Mouse (Mus musculus) lung, adult 2 months (tissue): Measurements from ENCODE around the gene Anxa5. TPM values are rescaled to one million over a fixed set of nuclear protein-coding genes. Genes with fewer than 3 reads are reported as not detected.

Experiments used
- DNase-seq: peaks from one replicate; pipeline ENCODE4 v3.0.0; 2022
- H3K4me1 ChIP-seq: fragments of 200-500 bp; 2 replicates; pipeline ENCODE4 v1.6.1; 2011; ENCODE audit warnings: low read length; ENCODE audit not compliant: control insufficient read depth, insufficient read depth
- H3K4me3 ChIP-seq: fragments of 200-500 bp; replicated peaks from 2 replicates; pipeline ENCODE3; 2011; ENCODE audit warnings: low read depth, mild to moderate bottlenecking, control low read depth, low read length; ENCODE audit errors: extremely low read depth
- CTCF ChIP-seq: fragments of 200-500 bp; IDR thresholded peaks from 2 replicates; pipeline ENCODE4 v1.5.1; 2011; ENCODE audit warnings: mild to moderate bottlenecking, low read length, control low read depth; ENCODE audit not compliant: insufficient read depth
- POLR2A ChIP-seq: fragments of 200-500 bp; IDR thresholded peaks from 2 replicates; pipeline ENCODE4 v1.6.1; 2011; ENCODE audit warnings: low read depth, mild to moderate bottlenecking, control low read depth, low read length, borderline replicate concordance; ENCODE audit errors: extremely low read depth
- WGBS: fragments of 180-500 bp; shearing (Covaris S2); methylation state at CpG from one replicate; pipeline ENCODE4 v1.1.7; 2018; 5-methylcytosine and 5-hydroxymethylcytosine counted together
- polyA plus RNA-seq: library from polyadenylated mRNA; depleted of rRNA; stranded (reverse); fragments of >200 nt; gene quantifications from 2 replicates; pipeline ENCODE4 v1.2.3, GENCODE M21; 2012

The Anxa5 gene
- polyA plus RNA-seq, 1 experiment = 1,294 TPM

DNA sequence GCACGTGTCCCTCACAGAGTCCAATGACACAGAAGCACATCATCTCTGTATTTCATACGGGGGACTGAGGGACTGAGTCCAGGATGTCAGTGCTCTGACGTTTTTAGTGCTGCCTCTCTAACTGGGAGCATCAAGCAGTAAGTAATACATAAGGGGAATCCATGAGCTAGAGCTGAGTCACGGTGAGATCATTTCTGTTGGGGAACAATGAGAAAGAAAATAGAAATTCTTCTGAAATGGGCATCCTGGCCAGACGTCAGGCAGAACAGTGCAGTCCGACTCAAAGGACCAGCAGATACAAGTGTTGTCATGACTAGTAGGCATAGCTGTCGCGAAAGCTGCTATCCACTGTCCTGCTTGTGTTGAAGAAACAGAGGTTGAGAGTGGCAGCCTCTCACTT is 25.3 kb upstream of the Anxa5 start:
- Histone ChIP-seq H3K4me3 (no peak overlapping the region), H3K4me1 (no peaks in the 10 kb centered on the region)
- no peak for DNase-seq
- WGBS = 77% methylated on average over 8 of the region's 8 CpGs
- TF ChIP-seq POLR2A (no peak), CTCF (no peak)

DNA sequence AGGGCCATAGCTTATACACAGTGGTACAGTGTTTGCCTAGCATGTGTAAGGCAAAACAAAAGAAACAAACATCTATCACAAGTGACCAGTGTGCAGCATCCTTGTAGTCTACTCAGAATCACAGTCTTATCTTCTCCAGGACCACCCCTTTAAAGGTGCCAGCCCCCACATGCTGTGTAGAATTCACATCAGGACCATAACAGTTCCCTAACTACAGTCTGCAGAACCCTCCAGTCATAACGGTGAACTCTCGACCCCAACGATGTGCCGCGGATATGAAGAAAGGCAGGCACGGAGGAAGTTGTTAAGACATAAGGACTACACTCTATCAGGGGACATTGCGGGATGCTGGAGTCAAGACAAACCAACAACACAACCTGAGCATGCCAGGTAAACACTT is 23.7 kb upstream of the Anxa5 start:
- no peaks in the 10 kb centered on the region; the same call in 1 of the 2 replicates for H3K4me1 ChIP-seq
- DNase-seq = no peak
- TF ChIP-seq POLR2A (no peak), CTCF (no peak)
- 86% methylated on average over 7 of the region's 7 CpGs for WGBS
- H3K4me3 ChIP-seq = no peak overlapping the region

DNA sequence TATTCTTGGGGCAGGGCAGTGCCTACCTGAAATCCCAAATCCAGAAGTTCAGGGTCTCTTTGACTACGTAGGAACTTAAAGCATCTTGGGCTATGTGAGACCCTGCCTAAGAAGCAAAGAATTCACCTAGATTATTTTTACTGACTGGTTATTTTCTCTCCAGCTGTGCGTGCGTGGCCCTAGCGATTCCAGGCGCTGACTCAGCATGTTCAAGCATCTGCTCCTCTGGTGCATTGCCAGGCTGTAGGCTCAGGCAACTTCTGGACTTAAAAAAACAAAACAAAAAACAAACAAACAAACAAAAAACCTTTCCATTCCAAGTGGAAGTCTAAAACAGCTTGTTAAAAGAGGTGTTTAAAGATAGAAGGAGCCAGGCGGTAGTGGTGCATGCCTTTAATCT is 22.5 kb upstream of the Anxa5 start:
- 81% methylated on average over 6 of the region's 6 CpGs for WGBS
- no peak overlapping the region for H3K4me3 ChIP-seq
- DNase-seq = no peak
- no peak for TF ChIP-seq POLR2A
- H3K4me1 ChIP-seq = no peaks in the 10 kb centered on the region; the same call in 1 of the 2 replicates

DNA sequence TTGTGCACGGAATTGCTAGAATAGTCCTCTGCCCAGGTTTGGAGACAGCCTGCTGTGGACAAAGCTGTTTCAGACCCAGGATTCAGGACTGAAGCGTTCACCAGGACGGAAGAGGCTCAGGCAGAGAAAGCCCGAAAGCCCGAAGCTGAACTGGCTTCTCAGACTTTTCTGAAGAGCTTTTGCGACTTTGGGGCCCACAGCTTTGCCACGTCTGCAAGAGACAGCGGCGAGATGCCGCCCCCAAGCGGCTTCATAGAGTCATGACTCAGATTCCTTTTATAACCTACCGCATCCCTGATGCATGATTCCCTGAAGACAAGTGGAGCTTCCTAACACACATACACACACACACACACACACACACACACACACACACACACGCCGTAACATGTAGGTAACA is 21.1 kb upstream of the Anxa5 start:
- 10% methylated on average over 14 of the region's 14 CpGs for WGBS
- Histone ChIP-seq H3K4me1 (no peaks in the 10 kb centered on the region; the same call in 1 of the 2 replicates), H3K4me3 (no peak overlapping the region)
- peak; percentile 56 for DNase-seq
- TF ChIP-seq POLR2A = no peak
- TF ChIP-seq CTCF = peak; percentile 73

DNA sequence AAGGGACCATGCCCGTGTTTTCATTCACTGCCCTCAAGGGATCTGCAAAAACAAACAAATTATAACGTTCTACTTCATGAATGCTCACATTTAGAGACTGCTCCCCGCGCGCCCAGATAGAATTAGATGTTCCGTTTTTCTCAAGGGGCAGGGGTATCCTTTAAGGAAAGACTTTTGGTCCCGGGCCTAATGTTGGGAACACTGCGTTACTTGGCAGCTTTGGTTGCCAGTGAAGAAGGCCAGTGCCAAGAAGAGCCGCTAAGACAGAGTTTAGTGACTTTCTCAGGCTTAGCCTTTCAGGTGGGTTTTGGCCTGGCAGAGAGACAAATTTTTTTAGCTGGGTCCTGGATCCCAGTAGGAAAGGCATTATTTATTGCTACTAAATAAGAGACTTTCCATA is 20.6 kb upstream of the Anxa5 start:
- Histone ChIP-seq H3K4me1 (no peaks in the 10 kb centered on the region; the same call in 1 of the 2 replicates), H3K4me3 (no peak overlapping the region)
- TF ChIP-seq CTCF = no peak
- TF ChIP-seq POLR2A = no peak
- DNase-seq = no peak
- 83% methylated on average over 9 of the region's 9 CpGs for WGBS

DNA sequence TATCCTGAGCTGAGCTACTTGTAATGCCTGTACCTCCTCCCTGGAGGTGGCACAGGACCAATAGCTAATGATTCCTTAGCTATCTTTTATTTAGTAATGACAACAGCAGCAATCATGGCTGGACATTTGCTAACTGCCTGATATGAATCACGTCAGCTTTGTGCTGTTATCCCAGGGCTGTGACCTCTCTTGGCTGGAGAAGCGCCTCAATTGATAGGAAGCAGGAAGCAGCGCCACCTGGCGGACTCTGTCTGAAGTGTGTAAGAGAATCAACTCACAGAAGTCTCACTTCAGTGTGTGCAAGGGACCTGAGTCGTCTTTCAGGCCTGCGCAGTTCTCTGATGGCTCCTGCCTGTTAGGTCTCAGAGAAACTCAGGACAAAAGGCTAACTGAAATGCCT is 19.7 kb upstream of the Anxa5 start:
- peak; percentile 90 for DNase-seq
- no peak for TF ChIP-seq POLR2A
- peak; percentile 96 for TF ChIP-seq CTCF
- H3K4me3 ChIP-seq = no peak overlapping the region
- no peaks in the 10 kb centered on the region; the same call in 1 of the 2 replicates for H3K4me1 ChIP-seq
- WGBS = 4% methylated on average over 6 of the region's 6 CpGs

DNA sequence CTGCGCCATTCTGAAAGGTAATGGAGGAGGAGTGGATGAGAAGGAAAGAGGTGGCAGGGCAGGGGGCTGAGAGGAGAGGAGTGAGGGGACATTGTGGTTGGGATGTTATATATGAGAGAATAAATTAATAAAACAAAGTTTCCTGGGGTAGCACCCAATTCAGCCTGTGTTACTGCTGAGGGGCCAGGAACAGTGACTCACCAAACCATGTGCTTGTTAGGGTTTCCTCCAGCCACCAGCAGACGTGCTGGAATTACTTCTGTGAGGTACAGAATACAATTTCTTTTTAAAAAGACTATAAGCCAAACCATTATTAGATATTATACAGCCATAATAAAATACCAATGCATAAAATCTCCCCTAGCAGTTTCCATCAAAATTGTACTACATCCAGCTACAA is 18.9 kb upstream of the Anxa5 start:
- Histone ChIP-seq H3K4me3 (no peak overlapping the region), H3K4me1 (no peaks in the 10 kb centered on the region; the same call in 1 of the 2 replicates)
- 76% methylated on average over 2 of the region's 2 CpGs for WGBS
- DNase-seq = no peak
- no peak for TF ChIP-seq CTCF
- TF ChIP-seq POLR2A = no peak

DNA sequence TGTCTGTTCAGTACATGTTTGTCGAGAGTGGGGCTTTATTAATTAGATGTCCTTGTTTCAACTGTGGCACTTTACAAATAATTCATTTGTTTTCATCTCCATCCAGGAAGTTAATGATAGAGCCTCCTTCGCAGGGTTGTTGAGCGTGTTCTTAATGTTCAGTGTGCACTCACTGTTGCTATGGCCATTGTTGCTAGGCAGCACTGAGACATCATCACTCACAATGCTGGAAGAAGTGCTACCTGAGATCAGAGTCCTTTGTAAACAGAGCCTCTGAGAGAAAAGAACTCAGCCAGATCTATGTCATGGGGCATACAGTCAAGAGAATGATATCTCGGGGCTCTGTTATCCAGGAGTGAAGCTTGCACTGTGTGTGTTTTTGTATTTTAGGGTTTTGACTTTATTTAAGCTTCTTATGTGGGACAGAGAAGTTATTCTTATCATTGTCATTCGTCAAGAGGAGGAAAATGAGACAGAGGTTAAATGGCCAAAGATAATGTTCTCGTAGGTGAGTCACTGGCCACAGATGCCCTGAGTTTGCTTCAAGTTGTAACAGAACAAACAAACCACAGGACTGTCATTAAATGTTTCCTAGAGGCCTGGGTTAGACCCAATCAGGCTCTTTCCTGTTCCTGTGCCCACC is 18.1 kb upstream of the Anxa5 start:
- no peak for DNase-seq
- H3K4me3 ChIP-seq = no peak overlapping the region
- H3K4me1 ChIP-seq = no peaks in the 10 kb centered on the region; the same call in 1 of the 2 replicates
- WGBS = 46% methylated on average over 6 of the region's 6 CpGs
- no peak for TF ChIP-seq CTCF
- no peak for TF ChIP-seq POLR2A

DNA sequence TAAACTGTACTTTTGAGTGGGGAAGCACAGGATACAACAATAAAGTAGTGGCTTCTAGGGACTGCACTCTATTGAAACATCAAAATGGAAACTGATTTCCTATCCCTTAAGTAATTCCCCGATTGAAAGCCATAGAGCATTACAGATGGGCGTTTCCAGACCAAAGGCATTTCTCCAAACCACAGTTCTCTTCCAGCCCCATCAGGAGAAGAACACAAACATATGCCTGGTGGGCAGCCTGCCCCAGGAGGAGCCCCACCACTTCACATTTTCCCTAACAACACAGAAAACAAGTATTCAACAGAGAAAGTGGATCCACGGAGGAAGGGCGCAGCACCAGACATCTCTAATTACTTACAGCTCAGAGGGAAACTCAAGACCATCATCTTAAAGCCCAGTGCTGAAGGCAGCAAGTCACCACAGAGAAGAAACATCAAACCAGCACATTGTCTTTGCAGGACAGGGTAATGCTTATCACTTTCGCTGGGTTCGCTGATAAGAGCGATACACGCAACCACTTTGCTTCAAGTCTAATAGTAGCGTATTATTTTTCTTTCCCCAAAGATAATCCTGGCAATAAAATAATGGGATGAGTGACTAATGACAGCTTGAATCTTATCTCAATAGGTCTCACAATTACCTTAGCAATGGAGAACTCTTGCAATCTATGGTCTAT is 17.2 kb upstream of the Anxa5 start:
- Histone ChIP-seq H3K4me3 (no peak overlapping the region), H3K4me1 (no peaks in the 10 kb centered on the region; the same call in 1 of the 2 replicates)
- no peak for DNase-seq
- 77% methylated on average over 9 of the region's 9 CpGs for WGBS
- TF ChIP-seq POLR2A (no peak), CTCF (no peak)

DNA sequence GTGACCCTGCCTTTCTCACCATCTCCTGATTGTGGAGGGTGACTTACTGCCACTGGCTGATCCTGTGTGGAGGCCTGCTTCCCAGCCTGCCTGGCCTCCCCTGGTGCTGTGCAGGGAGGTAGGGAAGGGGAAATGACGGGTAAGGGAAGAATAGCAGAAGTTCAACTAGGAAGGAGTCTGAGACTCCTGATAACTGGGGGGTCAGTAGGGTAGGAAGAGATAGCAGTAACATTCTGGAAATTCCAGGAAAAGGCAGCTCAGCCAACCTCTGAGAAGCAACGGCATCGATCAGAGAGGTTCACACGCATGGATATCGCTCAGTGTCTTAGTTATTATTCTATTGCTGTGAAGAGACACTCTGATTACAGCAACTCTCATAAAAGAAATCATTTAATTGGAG is 15.8 kb upstream of the Anxa5 start:
- no peak for DNase-seq
- no peak for TF ChIP-seq CTCF
- no peak for TF ChIP-seq POLR2A
- 88% methylated on average over 5 of the region's 5 CpGs for WGBS
- H3K4me3 ChIP-seq = no peak overlapping the region
- H3K4me1 ChIP-seq = no peaks in the 10 kb centered on the region; the same call in 1 of the 2 replicates
